In genomic region chr6:61066501-61067282, GRCm38 (mm10) we compare ENCODE assay signal across 17 mouse cellular contexts.
A peak's percentile ranks its signal among the peaks of the same experiment; 100 is the strongest.
DNase-seq lines count a peak whose midpoint lies in the region; ATAC-seq lines count a peak whose summit lies in the region.
"Had no signal": no experiment of that assay in that cellular context is flagged by ENCODE, and none has a peak within 500 bp of the region (broad histone marks: within the 10 kb centered on the region; RNA-seq: fewer than 3 reads in every experiment).

No protein-coding gene starts in this region.

- ATAC-seq in forebrain, embryonic 13.5 days: peak; percentile 69
- peak; percentile 60 for ATAC-seq in neural tube, embryonic 13.5 days (ENCODE audit: low read depth)

- H3K27me3 ChIP-seq in forebrain, embryonic 13.5 days: no peaks in the 10 kb centered on the region
- no peaks in the 10 kb centered on the region for H3K27me3 ChIP-seq in limb, embryonic 10.5 days (ENCODE audit: low read depth, poor library complexity, severe bottlenecking)
- no peaks in the 10 kb centered on the region for H3K27me3 ChIP-seq in neural tube, embryonic 13.5 days
- H3K27me3 ChIP-seq: CH12.LX had no signal

- H3K4me1 ChIP-seq in forebrain, embryonic 13.5 days: peaks cover 30% of the 10 kb centered on the region
- peaks cover 44% of the 10 kb centered on the region for H3K4me1 ChIP-seq in limb, embryonic 10.5 days
- peaks cover 29% of the 10 kb centered on the region for H3K4me1 ChIP-seq in neural tube, embryonic 13.5 days (replicated peaks)

- H3K4me2 ChIP-seq in forebrain, embryonic 13.5 days: 0 out of 2 replicates have a peak overlapping the region, but pooled peaks have one; percentile 27
- H3K4me2 ChIP-seq in neural tube, embryonic 13.5 days: no peak overlapping the region
- H3K4me2 ChIP-seq: heart, embryonic 11.5 days had no signal

- no peaks in the 10 kb centered on the region for H3K36me3 ChIP-seq in forebrain, embryonic 13.5 days (ENCODE audit: poor library complexity, severe bottlenecking)
- no peaks in the 10 kb centered on the region for H3K36me3 ChIP-seq in limb, embryonic 10.5 days
- H3K36me3 ChIP-seq in neural tube, embryonic 13.5 days: no peaks in the 10 kb centered on the region

- DNase-seq in embryo, embryonic 10 days (ENCODE audit: low spot score): peak; percentile 5
- DNase-seq in embryo, embryonic 9.5 days (ENCODE audit: extremely low spot score): no peak
- no peak for DNase-seq in limb, embryonic 10.5 days (ENCODE audit: low spot score)
- no peak for DNase-seq in layer of hippocampus, adult 9-11 months
- no peak for DNase-seq in adrenal gland, postnatal 4 days (ENCODE audit: low spot score in 2 of 2)
- DNase-seq in urinary bladder, postnatal 4 days (ENCODE audit: low spot score in 2 of 2): no peak
- DNase-seq: adrenal gland, postnatal 36 days; cerebellum, postnatal 36 days; gastrocnemius, postnatal 25 days; kidney, adult 2 months; kidney, postnatal 36 days; layer of hippocampus, postnatal 36 days; thymus, postnatal 36 days had no signal

- no peak overlapping the region for H3K4me3 ChIP-seq in forebrain, embryonic 13.5 days
- H3K4me3 ChIP-seq in limb, embryonic 10.5 days: no peak overlapping the region
- no peak overlapping the region for H3K4me3 ChIP-seq in neural tube, embryonic 13.5 days

- no peaks in the 10 kb centered on the region for H3K9me3 ChIP-seq in forebrain, embryonic 13.5 days (replicated peaks)
- H3K9me3 ChIP-seq in limb, embryonic 10.5 days (replicated peaks): no peaks in the 10 kb centered on the region
- H3K9me3 ChIP-seq in neural tube, embryonic 13.5 days: no peaks in the 10 kb centered on the region

- H3K27ac ChIP-seq in forebrain, embryonic 13.5 days: peak overlapping the region; percentile 37
- H3K27ac ChIP-seq in limb, embryonic 10.5 days: peak overlapping the region; percentile 72
- H3K27ac ChIP-seq in neural tube, embryonic 13.5 days (replicated peaks): peak overlapping the region; percentile 78

- H3K9ac ChIP-seq in forebrain, embryonic 13.5 days: 0 out of 2 replicates have a peak overlapping the region, but pooled peaks have one; percentile 34
- 0 out of 2 replicates have a peak overlapping the region, but pooled peaks have one; percentile 17 for H3K9ac ChIP-seq in neural tube, embryonic 13.5 days

- 4% methylated on average over 10 of the region's 10 CpGs for WGBS in forebrain, embryonic 13.5 days
- 45% methylated on average over 10 of the region's 10 CpGs for WGBS in limb, embryonic 10.5 days
- WGBS in neural tube, embryonic 13.5 days: 18% methylated on average over 10 of the region's 10 CpGs
